Mouse (Mus musculus) right cerebral cortex, adult 2 months (tissue): ENCODE measurements around the gene Cd151.

ENCODE experiments used
- DNase-seq, 2 experiments: peaks; one replicate each; pipeline ENCODE4 v3.0.0; 2021 to 2022; ENCODE audit warnings: low spot score in 2 of 2

Gene Cd151

DNA sequence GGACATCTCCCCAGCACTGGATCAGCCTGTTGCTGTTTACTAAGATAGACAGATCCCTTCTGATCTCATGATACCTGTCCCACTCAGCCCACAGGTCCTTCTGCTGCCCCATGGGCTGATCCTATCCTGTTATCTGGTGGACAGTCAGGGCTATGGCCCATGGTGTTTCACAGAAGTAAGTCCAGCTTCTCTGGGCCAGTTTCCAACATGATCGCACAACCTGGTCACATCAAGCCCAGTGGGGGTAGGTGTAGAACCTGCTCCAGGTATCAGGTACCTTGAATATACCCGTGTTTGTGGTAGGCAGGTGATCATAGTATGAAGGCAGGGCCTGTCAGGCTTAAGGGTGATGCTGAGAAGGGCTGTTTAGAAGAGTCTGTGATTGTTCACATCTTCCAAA lies 28.2 kb downstream of the Cd151 start:
- no peak for DNase-seq

- DNase-seq: no peak
Observed at GRCm38 (mm10) chr7:141495940-141496339, 28.7 kb downstream of the Cd151 start.

DNA sequence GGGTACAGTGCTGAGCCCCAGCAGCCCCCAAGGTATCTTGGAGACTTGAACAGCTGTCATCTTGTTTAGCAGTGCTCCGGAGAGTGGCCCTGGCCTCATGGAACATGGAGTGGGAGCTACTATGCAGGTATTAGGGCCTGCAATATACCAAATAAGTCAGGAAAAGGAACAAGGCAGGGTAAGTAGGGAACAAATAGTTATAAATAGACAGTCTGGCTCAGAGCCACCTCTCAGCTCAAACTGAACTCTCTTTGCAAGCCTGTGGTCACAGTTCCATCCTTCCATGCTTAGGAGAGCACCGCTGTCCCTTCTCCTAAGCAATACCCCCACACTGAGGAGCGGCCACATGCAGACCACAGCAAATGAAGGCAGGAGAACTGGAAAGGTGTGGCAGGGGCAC lies 30.4 kb downstream of the Cd151 start:
- DNase-seq: no peak

DNA sequence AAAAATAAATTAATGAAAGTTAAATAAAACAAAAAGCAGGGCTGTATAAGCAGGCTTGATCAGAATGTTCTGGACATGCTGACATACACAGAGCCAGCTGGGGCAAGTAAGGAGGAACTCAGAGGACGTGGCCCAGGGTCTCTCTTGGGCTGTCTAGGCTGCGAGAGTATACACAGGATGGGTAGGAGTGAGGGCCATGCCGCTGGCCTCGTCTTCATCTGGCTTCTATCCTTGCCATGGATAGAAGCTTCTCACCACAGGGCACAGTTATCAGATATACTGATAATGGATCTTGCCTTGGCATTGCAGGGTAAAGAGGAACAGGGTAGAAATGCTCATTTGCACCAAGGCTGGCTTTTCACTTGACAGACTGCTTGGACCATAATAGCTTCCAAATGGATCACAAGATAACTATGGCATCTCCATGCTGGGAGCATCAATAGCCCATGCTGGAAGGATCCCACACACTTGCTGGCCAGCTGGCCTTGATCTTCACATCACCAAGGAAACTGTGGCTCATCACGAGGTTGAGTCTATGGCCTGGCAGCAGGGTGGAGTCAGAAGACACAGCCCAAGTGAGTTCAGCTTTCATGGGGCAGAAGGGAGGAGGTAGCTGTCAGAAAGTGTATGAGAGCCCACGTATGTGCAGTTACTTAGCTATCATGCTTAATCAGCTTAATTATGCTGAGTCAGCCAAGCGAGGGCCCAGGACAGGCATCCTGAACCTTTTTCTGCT lies 34.8 kb downstream of the Cd151 start:
- DNase-seq: no peak

DNA sequence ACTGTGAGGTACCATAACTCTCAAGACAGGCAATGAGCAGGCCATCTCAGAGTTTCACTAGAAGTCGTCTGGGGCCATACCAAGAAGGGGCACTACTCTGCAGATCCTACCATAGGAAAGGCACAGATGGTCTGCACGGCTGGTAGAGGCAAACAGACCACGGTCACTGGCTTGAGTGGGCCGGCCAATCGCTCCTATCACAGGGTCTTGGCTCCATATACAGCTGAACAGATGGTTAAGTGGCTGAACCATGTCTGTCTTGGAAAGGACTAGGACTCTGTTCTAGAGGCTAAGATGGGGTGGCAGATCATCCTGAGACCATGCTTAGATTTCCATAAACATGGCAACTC lies 35.3 kb downstream of the Cd151 start:
- DNase-seq: no peak

DNA sequence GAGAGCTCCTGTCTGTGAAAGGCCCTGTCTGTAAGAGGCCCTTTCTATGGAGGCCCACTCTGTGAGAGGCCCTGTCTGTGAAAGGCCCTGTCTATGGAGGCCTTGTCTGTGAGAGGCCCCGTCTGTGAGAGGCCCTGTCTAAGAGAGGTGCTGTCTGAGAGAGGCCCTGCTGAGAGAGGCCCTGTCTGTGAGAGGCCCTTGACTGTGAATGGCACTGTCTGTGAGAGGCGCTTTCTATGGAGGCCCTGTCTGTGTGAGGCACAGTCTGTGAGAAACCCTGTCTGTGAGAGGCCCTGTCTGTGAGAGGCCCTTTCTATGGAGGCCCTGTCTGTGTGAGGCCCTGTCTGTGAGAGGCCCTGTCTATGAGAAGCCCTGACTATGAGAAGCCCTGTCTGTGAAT lies 39.1 kb downstream of the Cd151 start:
- no peak for DNase-seq

DNA sequence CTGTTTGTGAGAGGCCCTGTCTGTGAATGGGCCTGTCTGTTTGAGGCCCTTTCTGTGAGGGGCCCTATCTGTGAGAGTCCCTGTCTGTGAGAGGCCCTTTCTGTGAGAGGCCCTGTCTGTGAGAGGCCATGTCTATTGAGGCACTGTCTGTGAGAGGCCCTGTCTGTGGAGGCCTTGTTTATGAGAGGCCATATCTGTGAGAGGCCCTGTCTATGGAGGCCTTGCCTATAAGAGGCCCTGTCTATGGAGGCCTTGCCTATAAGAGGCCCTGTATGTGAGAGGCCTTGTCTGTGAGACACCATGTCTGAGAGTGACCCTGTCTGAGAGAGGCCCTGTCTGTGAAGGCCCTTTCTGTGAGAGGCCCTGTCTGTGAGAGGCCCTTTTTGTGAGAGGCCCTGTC lies 41.0 kb downstream of the Cd151 start:
- DNase-seq: no peak

- DNase-seq: no peak
Observed at GRCm38 (mm10) chr7:141510196-141510595, 43.0 kb downstream of the Cd151 start.

DNA sequence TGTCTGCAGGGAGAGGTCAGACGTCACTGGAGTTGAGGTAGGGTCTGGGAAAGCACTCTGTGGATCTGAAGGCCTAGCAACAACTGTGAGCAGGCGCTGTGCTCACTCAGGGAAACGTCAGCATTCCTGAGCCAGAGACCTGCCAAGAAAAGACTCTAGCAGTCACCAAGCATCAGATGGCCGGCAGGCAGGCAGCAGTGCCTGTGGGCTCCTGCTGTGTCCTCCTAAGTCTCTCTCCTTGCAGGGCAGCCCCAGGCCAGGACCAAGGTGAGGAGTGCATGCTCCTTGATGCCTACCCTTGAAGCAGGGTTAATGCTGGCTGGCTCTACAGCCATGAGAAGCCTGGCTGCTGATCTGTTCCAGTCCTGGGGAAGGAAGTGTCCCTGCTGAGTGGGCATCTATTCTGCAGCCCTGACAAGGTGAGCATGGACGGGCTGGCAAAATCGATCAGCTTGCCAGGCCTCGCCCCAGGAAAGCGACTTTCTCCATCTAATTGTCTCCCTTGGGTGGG lies 43.5 kb downstream of the Cd151 start:
- no peak for DNase-seq

DNA sequence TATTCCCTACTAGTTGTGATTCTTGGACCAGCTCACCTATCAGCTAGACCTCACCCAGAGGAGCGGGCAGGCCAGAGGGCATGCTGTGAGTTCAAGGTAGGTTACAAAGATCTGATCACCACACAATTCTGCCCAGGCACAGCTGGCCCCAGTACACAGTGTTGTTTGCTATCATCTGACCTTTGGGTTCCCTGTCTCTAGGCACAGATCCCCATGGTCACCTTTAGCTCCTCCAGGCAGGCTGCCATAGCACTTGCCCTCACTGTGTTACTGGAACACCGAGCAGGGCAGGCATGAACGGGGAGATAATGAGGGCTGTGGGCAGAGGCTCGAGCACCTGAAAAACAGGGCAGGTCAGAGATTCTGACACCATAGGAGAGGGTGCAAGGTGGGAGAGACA lies 50.4 kb downstream of the Cd151 start:
- no peak for DNase-seq

DNA sequence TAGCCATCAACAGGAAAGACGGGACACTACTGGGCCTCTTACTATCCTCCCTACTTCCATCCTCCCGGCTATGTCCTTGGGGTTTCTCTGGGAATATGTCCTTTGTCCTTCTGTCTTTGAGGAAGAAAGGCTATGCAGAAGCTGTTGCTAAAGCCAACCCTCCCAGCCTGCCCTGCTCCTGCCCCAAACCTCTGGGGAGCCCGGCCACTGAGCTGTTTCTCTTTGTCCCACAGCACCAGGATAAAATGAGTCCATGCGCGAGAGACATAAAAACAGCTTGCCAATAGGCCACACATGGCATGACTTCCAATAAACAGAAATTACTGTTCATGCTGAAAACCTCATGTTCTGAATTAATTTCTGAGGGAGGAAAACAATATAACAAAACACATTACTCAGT lies 51.1 kb downstream of the Cd151 start:
- no peak for DNase-seq

GRCm38 (mm10) chr7:141518926-141519325 lies 51.7 kb downstream of the Cd151 start:
- no peak for DNase-seq

GRCm38 (mm10) chr7:141519795-141520194 lies 52.6 kb downstream of the Cd151 start:
- DNase-seq: no peak
